Mouse (Mus musculus) retina, postnatal 1 day (tissue): ENCODE data around the gene Atp5d.

ENCODE experiments used
- DNase-seq: peaks from one replicate; pipeline ENCODE4 v3.0.0-alpha.2; 2012

Gene Atp5d

GRCm38 (mm10) chr10:80138553-80139438 is at the start of gene Atp5d:
Gene Atp5d (plus strand): TSS chr10:80138632.
- peak; percentile 67 for DNase-seq

- peak; percentile 20 for DNase-seq
Observed at GRCm38 (mm10) chr10:80089146-80089545, 49.3 kb upstream of the Atp5d start.

GRCm38 (mm10) chr10:80091527-80091926 is 46.9 kb upstream of the Atp5d start:
- DNase-seq = no peak

GRCm38 (mm10) chr10:80092690-80093089 is 45.7 kb upstream of the Atp5d start:
- DNase-seq = no peak

GRCm38 (mm10) chr10:80094085-80094484 is 44.3 kb upstream of the Atp5d start:
- DNase-seq = no peak

- DNase-seq = no peak
Observed at GRCm38 (mm10) chr10:80094684-80095083, 43.7 kb upstream of the Atp5d start.

- DNase-seq = no peak
Observed at GRCm38 (mm10) chr10:80095547-80095946, 42.9 kb upstream of the Atp5d start.

GRCm38 (mm10) chr10:80097275-80097674 is 41.2 kb upstream of the Atp5d start:
- peak; percentile 7 for DNase-seq

GRCm38 (mm10) chr10:80098630-80099029 is 39.8 kb upstream of the Atp5d start:
- DNase-seq = no peak

- DNase-seq = no peak
Observed at GRCm38 (mm10) chr10:80100982-80101381, 37.5 kb upstream of the Atp5d start.

- peak; percentile 90 for DNase-seq
Observed at GRCm38 (mm10) chr10:80102216-80102915, 36.1 kb upstream of the Atp5d start.

GRCm38 (mm10) chr10:80103032-80103431 is 35.4 kb upstream of the Atp5d start:
- DNase-seq = no peak

- DNase-seq = no peak
Observed at GRCm38 (mm10) chr10:80104181-80104580, 34.3 kb upstream of the Atp5d start.

- DNase-seq = no peak
Observed at GRCm38 (mm10) chr10:80105460-80105859, 33.0 kb upstream of the Atp5d start, which contains the start of gene Sbno2. Gene Sbno2 (minus strand): TSS chr10:80105571.

- DNase-seq = no peak
Observed at GRCm38 (mm10) chr10:80105926-80106325, 32.5 kb upstream of the Atp5d start.

GRCm38 (mm10) chr10:80107678-80108077 is 30.8 kb upstream of the Atp5d start:
- DNase-seq = no peak

GRCm38 (mm10) chr10:80114341-80115284 is 23.8 kb upstream of the Atp5d start:
- peak; percentile 93 for DNase-seq

GRCm38 (mm10) chr10:80115290-80115943 is 23.0 kb upstream of the Atp5d start, which contains the start of gene Stk11:
Gene Stk11 (plus strand): TSS chr10:80115803.
- peak; percentile 100 for DNase-seq

GRCm38 (mm10) chr10:80115944-80116335 is 22.5 kb upstream of the Atp5d start:
- no peak for DNase-seq

GRCm38 (mm10) chr10:80116563-80116926 is 21.9 kb upstream of the Atp5d start:
- DNase-seq = no peak

GRCm38 (mm10) chr10:80116927-80117691 is 21.3 kb upstream of the Atp5d start:
- peak; percentile 48 for DNase-seq
